Mouse (Mus musculus): Measurements from ENCODE around the gene Chchd10. TPM values are rescaled to one million over a fixed set of nuclear protein-coding genes. Genes with fewer than 3 reads are reported as not detected.

Gene Chchd10
- total RNA-seq, 1 experiment from 2014 or later, result 1.4 TPM

GRCm38 (mm10) chr10:75944066-75944772 lies 11.3 kb downstream of the Chchd10 start:
- no peak for ATAC-seq (replicated peaks; ENCODE audit: insufficient number of reproducible peaks, low FRiP score, low TSS enrichment, poor library complexity, severe bottlenecking)

DNA sequence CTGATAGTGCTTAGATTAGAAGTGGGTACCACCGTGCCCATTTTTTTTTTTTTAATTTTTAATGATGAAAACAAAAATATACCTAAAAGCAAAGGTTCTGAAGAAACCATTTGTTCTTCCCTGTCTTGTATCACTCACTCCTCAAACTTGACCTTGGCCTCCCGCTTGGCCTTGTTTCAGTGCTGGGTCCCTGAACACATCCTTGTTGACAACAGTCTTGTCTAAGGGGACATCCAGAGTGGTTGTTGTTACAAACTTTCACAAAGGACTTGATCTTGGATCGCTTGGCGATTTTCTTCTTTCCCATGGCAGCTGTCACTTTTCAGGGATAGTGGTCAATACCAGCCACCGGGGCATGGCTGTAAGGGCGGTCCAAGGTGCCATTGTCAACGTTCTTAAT lies 12.3 kb downstream of the Chchd10 start:
- ATAC-seq (replicated peaks; ENCODE audit: insufficient number of reproducible peaks, low FRiP score, low TSS enrichment, poor library complexity, severe bottlenecking), result no peak

DNA sequence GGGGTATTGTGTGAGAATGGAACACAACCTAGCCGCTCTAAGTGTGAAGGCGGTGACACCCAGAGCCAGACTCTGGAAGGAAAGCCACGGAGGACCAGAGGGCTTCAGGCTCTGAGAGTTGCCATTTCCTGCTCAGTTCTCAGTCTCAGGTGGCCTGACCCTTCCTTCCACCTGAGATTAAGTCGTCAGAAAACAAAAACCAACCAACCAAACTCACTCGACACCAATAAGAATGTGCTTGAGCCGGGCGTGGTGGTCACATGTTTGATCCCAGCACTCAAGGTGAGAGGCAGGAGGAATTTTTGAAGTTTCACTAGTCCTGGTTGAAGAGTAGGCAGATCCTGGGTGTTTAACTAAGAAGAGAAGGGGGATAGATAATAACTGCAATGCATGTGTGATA lies 13.0 kb downstream of the Chchd10 start:
- ATAC-seq (replicated peaks; ENCODE audit: insufficient number of reproducible peaks, low FRiP score, low TSS enrichment, poor library complexity, severe bottlenecking), result no peak

GRCm38 (mm10) chr10:75948079-75948478 lies 15.1 kb downstream of the Chchd10 start:
- no peak for ATAC-seq (replicated peaks; ENCODE audit: insufficient number of reproducible peaks, low FRiP score, low TSS enrichment, poor library complexity, severe bottlenecking)

GRCm38 (mm10) chr10:75949053-75950045 lies 16.4 kb downstream of the Chchd10 start:
- ATAC-seq (replicated peaks; ENCODE audit: insufficient number of reproducible peaks, low FRiP score, low TSS enrichment, poor library complexity, severe bottlenecking), result no peak

DNA sequence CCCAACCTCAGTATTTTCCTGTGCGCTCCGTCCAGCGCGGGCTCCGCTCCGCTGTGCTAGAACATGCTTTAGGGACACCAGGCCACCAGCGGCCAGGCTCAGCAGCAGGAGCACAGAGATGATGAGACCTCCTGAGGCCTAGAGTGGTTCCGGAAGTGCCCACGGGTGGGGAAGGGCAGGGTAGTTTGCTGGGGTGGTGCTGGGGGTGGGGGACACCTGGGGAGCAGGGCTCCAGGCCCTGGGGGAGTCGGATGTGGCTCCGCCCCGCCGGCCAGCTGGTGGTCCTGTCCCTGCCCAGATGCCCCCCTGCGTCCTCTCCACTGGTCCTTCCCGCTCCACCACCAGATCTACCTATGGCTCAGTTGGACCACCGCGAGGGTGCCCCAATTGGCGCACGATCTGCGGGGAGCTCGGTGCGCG lies 17.9 kb downstream of the Chchd10 start:
- ATAC-seq (replicated peaks; ENCODE audit: insufficient number of reproducible peaks, low FRiP score, low TSS enrichment, poor library complexity, severe bottlenecking), result no peak

DNA sequence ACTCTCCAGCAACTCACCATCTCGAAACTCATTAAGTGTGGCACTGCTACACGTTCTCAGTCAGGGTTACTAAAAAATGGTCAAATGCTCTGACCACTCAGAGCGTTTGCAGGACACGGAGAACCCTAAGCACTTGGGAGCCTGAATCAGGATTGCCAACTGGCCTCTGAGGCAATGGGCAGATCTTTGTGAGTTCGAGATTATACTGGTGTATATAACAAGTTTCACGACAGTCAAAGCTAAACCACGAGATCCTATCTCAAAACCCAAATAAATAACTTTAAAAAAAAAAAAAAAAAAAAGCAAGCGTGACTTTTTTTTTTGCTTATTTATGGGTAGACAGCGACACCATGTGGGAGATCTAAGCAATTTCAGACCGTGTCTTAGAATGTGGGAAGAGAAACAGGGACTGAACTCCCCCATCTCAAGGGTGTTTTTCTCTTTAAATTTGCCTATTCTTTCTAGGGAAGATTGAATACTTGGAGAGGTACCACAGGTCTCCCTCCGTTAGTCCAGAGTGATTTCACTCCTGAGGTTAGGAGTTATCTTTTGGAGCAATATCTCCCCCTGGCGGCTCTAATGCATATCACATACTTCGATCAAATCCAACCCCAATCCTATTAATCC lies 18.6 kb downstream of the Chchd10 start:
- peak; percentile 52; the same call in 1 of the 2 replicates for ATAC-seq (replicated peaks; ENCODE audit: insufficient number of reproducible peaks, low FRiP score, low TSS enrichment, poor library complexity, severe bottlenecking)

DNA sequence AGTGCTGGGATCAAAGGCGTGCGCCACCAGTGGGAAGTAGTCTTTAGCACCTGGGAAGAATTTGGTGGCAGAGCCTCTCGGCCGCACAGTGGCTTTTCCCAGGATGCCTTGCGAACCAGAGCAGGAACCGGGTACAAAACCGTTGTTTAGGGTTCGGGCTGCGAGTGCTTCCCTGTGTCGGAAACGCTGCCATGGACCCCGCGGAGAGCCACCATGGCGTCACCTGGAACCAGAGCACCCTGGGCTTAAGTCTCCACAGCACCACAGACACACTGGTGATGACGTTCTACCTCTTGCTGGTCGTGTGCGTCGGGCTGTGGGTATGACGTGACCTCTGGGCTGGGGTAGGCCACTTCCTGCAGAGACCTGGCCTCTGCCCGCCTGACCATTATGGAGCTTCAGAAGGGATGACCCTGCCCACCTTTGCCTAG lies 21.5 kb downstream of the Chchd10 start, which contains the start of gene Gm5134:
Gene Gm5134 (plus strand): TSS at position 134 of the 431 bp plus-strand sequence.
- ATAC-seq (replicated peaks; ENCODE audit: insufficient number of reproducible peaks, low FRiP score, low TSS enrichment, poor library complexity, severe bottlenecking), result peak; percentile 41; the same call in 1 of the 2 replicates

- no peak for ATAC-seq (replicated peaks; ENCODE audit: insufficient number of reproducible peaks, low FRiP score, low TSS enrichment, poor library complexity, severe bottlenecking)
These were observed 40.9 kb downstream of the Chchd10 start for GRCm38 (mm10) chr10:75973846-75974245.

DNA sequence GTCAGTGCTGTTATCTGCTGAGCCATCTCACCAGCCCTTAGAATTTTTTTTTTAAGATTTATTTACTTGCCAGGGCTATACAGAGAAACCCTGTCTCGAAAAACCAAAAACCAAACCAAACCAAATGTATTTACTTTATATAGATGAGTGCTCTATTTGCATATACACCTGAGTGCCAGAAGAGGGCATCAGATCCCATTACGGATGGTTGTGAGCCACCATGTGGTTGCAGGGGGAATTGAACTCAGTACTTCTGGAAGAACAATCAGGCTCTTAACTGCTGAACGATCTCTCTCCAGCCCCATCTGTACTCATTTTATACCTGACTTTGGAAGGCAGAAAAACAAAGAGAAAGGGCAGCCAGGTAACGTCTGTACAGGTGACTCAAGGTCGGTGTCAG lies 42.3 kb downstream of the Chchd10 start:
- ATAC-seq (replicated peaks; ENCODE audit: insufficient number of reproducible peaks, low FRiP score, low TSS enrichment, poor library complexity, severe bottlenecking), result no peak

GRCm38 (mm10) chr10:75978119-75978834 lies 45.3 kb downstream of the Chchd10 start:
- no peak for ATAC-seq (replicated peaks; ENCODE audit: insufficient number of reproducible peaks, low FRiP score, low TSS enrichment, poor library complexity, severe bottlenecking)

DNA sequence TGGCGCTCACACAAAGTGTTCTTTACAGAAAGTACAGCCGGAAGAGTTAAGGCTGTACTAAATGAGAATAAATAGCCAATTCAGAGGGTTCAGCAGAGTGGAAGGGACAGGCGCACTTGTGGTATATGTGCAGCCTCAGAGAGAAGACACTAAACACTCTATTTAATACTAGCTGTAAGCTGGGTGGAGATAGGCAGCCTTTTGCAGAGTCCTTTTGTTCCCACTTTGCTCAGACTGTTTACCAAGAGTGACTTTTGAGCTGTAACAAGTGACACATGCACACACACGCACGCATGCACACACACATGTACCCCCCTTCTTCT lies 45.9 kb downstream of the Chchd10 start:
- no peak for ATAC-seq (replicated peaks; ENCODE audit: insufficient number of reproducible peaks, low FRiP score, low TSS enrichment, poor library complexity, severe bottlenecking)

DNA sequence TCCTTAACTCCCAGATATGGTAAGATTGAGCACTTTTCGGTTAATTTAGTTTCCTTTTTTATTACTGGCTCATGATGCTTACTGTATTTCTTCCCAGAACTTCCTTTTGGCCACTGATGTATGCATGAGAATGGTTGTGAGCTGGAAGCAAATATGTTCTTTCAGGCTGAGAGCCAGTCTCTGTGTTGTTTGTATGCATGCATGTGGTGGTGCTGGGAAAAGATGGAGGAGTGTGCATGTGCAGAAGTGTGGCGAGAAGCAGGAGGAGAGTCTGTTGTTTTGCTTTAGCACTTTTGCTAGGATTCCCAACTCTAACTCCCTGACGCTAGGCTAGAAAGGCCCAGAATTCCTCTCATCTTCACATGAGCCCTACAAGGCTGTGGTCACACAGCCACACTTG lies 46.5 kb downstream of the Chchd10 start:
- ATAC-seq (replicated peaks; ENCODE audit: insufficient number of reproducible peaks, low FRiP score, low TSS enrichment, poor library complexity, severe bottlenecking), result no peak

Other genes starting within 250 kb of the Chchd10 start
- gene Cabin1, start 168.8 kb upstream of the Chchd10 start, total RNA-seq (2017), result 29.4 to 38.1 TPM (median 35.0 TPM) in 3 replicates
- gene Ddt, start 159.7 kb upstream of the Chchd10 start, total RNA-seq (2017), result 13.5 to 18.8 TPM (median 16.8 TPM) in 3 replicates
- not detected in 3 replicates for gene Gm20441, start 152.2 kb upstream of the Chchd10 start, total RNA-seq (2017)
- gene Gstt3, start 151.7 kb upstream of the Chchd10 start, total RNA-seq (2017), result 1.1 to 2.1 TPM (median 1.9 TPM) in 3 replicates
- gene Gstt1, start 134.5 kb upstream of the Chchd10 start, total RNA-seq (2017), result 2.1 TPM in 1 of 3 replicates, not detected in the others
- 0.49 TPM in 1 of 3 replicates, not detected in the others for gene Gstt4, start 110.6 kb upstream of the Chchd10 start, total RNA-seq (2017)
- gene Gstt2, start 95.7 kb upstream of the Chchd10 start, total RNA-seq (2017), result 9.0 to 12.5 TPM (median 10.7 TPM) in 3 replicates
- gene Mif, start 72.9 kb upstream of the Chchd10 start, total RNA-seq (2017), result 37.4 to 54.1 TPM (median 41.4 TPM) in 3 replicates
- gene Derl3, start 39.7 kb upstream of the Chchd10 start, total RNA-seq (2017), result 2.7 to 7.1 TPM (median 4.3 TPM) in 3 replicates
- 16.2 to 31.0 TPM (median 19.4 TPM) in 3 replicates for gene Smarcb1, start 11.5 kb upstream of the Chchd10 start, total RNA-seq (2017)
- 1.1 TPM in 1 of 3 replicates, not detected in the others for gene Mmp11, start 3.4 kb downstream of the Chchd10 start, total RNA-seq (2017)
- gene Gm867, start 7.5 kb downstream of the Chchd10 start, total RNA-seq (2017), result 2.2 TPM in 1 of 3 replicates, not detected in the others
- gene Vpreb3, start 9.9 kb downstream of the Chchd10 start, total RNA-seq (2017), result 0.87 to 5.0 TPM (median 1.2 TPM) in 3 replicates
- 0.10 to 0.53 TPM in 2 of 3 replicates, not detected in the other for gene Gm5134, start 21.4 kb downstream of the Chchd10 start, total RNA-seq (2017)
- 4.8 to 11.1 TPM (median 10.7 TPM) in 3 replicates for gene Zfp280b, start 99.5 kb downstream of the Chchd10 start, total RNA-seq (2017)
- not detected in 3 replicates for gene Slc5a4b, start 177.8 kb downstream of the Chchd10 start, total RNA-seq (2017)
- gene Slc5a4a, start 214.3 kb downstream of the Chchd10 start, total RNA-seq (2017), result not detected in 3 replicates

All from monocyte, adult 5-6 weeks (primary cell).